Mouse (Mus musculus) embryonic facial prominence, embryonic 15.5 days (tissue): ENCODE data around the gene Aspg. TPM values are rescaled to one million over a fixed set of nuclear protein-coding genes. Genes with fewer than 3 reads are reported as not detected.

Source experiments
- ATAC-seq: fragments of 200-750 bp; cut with Nextera tagmentation; 2 replicates; pipeline ENCODE4 v1.8.0; 2017; ENCODE audit warnings: low read depth, moderate TSS enrichment; ENCODE audit not compliant: insufficient number of reproducible peaks, low FRiP score, low TSS enrichment
- H3K27ac ChIP-seq: fragments of 300-500 bp; sonication (generic); replicated peaks from 2 replicates; pipeline ENCODE4 v1.5.1; 2015; ENCODE audit warnings: mild to moderate bottlenecking, inconsistent platforms
- H3K27me3 ChIP-seq: fragments of 300-500 bp; sonication (generic); 2 replicates; pipeline ENCODE4 v1.6.1; 2015; ENCODE audit warnings: inconsistent platforms
- H3K36me3 ChIP-seq: fragments of 300-500 bp; sonication (generic); 2 replicates; pipeline ENCODE4 v1.6.1; 2015; ENCODE audit warnings: mild to moderate bottlenecking, inconsistent platforms
- H3K4me1 ChIP-seq: fragments of 300-500 bp; sonication (generic); 2 replicates; pipeline ENCODE4 v1.6.1; 2015; ENCODE audit warnings: inconsistent platforms
- H3K4me2 ChIP-seq: fragments of 300-500 bp; sonication (generic); replicated peaks from 2 replicates; pipeline ENCODE4 v1.6.1; 2015; ENCODE audit warnings: mild to moderate bottlenecking, inconsistent platforms
- H3K4me3 ChIP-seq: fragments of 300-500 bp; sonication (generic); replicated peaks from 2 replicates; pipeline ENCODE4 v1.5.1; 2015; ENCODE audit warnings: mild to moderate bottlenecking, inconsistent platforms
- H3K9ac ChIP-seq: fragments of 300-500 bp; sonication (generic); 2 replicates; pipeline ENCODE4 v1.6.1; 2015; ENCODE audit warnings: inconsistent platforms
- H3K9me3 ChIP-seq: fragments of 300-500 bp; sonication (generic); replicated peaks from 2 replicates; pipeline ENCODE4 v1.6.1; 2016; ENCODE audit warnings: inconsistent platforms
- WGBS: fragments of 180-500 bp; shearing (Covaris S2); methylation state at CpG from one replicate; pipeline ENCODE4 v1.1.7; 2015; 5-methylcytosine and 5-hydroxymethylcytosine counted together
- polyA plus RNA-seq: library from polyadenylated mRNA; unstranded; fragments of >200 nt; fragmentation: Nextera tagmentation; extraction: Ambion mirVana; gene quantifications from 2 replicates; pipeline ENCODE4 v1.2.1, GENCODE M21; 2015

Gene Aspg
- polyA plus RNA-seq, 1 experiment from 2014 or later = 6.2 TPM

DNA sequence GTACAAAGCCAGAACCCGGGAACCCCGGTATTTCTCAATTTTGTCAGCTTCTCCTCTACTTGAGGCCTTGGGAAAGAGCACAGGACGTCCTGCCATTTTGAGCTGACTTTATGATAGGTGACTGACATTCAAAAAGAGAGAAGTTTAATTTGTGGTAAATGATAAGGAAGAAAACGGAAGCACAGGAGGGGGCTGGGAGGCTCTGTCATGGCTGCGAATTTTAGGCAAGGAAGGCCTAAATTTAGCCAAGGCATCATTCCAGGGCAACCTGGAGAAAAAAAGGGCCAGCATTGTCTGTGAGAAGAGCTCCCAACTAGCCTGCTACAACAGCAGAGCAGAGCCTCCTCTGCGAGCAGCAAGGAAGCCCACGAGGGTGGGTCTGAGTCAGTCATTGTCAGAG is 34.3 kb downstream of the Aspg start:
- peaks cover 25% of the 10 kb centered on the region for H3K4me1 ChIP-seq
- H3K27me3 ChIP-seq = peaks cover 38% of the 10 kb centered on the region
- ATAC-seq = no peak
- no peaks in the 10 kb centered on the region for H3K9me3 ChIP-seq
- H3K36me3 ChIP-seq = no peaks in the 10 kb centered on the region
- H3K9ac ChIP-seq = no peak overlapping the region
- H3K27ac ChIP-seq = no peak overlapping the region
- no peak overlapping the region for H3K4me3 ChIP-seq
- WGBS = 60% methylated on average over 7 of the region's 7 CpGs
- H3K4me2 ChIP-seq = no peak overlapping the region

DNA sequence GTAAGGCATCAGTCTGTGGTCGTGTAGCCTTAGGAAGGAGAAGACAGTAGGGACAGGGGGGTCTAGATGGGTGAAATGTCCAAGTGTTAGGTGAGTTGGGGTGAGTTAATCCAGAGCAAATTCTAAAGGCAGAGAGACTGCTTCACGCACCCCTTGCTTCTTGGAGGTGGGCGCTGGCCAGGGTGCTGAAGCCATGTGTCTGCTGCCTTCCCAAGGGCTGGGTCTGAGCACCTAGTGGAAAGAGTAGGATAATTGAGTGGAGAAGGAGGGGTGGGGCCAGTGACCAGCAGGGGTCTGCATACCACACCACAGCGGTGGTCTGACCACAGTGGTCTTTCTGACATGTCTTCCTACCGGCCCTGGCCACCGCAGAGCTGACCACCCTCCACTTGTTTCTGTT is 34.8 kb downstream of the Aspg start:
- Histone ChIP-seq H3K4me2 (no peak overlapping the region), H3K4me1 (peaks cover 30% of the 10 kb centered on the region), H3K36me3 (no peaks in the 10 kb centered on the region), H3K9ac (no peak overlapping the region), H3K9me3 (no peaks in the 10 kb centered on the region), H3K27ac (no peak overlapping the region), H3K4me3 (no peak overlapping the region), H3K27me3 (peaks cover 38% of the 10 kb centered on the region)
- ATAC-seq = no peak
- WGBS = 3% methylated on average over 6 of the region's 6 CpGs

DNA sequence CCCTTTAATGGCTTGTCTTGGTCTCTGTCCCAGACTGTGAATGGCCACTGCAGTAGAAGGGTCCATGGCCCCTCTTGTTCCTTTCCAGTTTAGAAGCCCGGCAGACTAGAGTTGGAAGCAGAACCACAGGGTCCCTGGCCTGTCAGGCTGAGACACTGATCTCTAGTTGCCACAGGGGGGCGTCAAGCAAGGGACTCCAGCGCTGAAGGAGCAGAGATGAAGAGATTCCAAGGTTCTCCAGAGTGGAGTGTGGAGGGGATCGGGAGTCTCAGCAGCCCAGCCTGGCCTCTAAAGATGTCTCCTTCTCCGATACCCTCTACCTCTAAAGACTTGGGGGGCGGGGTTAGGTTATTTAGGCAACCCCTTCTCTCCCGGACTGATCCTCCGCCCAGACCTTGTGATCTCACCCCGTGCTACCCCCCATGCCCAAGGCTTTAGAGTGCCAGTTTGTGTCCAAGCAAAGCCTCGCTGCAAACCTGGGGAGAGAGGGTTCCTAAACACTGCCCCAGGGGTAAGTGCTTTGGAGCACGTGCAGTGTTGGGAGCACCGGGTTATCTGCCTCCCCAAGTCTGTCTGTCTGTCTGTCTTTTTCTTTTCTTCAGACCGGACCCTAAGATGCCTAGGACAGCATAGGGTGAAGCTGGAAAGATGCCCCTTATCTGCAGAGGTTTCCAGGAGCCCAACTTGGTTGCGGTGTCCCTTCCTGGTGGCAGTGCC is 36.8 kb downstream of the Aspg start:
- Histone ChIP-seq H3K27ac (no peak overlapping the region), H3K9ac (no peak overlapping the region), H3K4me1 (peaks cover 50% of the 10 kb centered on the region), H3K36me3 (no peaks in the 10 kb centered on the region), H3K4me3 (peak overlapping the region; percentile 68), H3K4me2 (peak overlapping the region; percentile 92), H3K9me3 (no peaks in the 10 kb centered on the region), H3K27me3 (peaks cover 38% of the 10 kb centered on the region)
- ATAC-seq = no peak
- WGBS = 4% methylated on average over 14 of the region's 14 CpGs

DNA sequence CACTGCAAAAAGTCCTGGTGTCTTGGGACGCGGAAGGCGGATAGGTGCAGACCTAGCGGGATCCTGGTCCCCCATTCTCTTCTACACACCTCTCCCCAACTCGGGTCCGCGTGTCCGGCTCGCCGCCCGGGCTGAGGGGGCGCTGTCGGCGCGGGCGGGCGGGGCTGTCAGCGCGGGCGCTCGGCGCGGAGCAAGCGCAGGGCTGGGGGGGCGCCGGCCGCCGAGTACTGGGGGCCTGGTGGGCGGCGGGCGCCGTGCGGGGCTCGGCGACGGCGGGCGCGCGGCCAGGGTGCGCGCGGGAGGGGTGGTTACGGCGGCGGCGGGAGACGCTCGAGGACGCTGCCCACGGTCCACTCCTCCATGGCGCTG is 37.3 kb downstream of the Aspg start:
- Histone ChIP-seq H3K9ac (no peak overlapping the region), H3K9me3 (no peaks in the 10 kb centered on the region), H3K4me2 (peak overlapping the region; percentile 92), H3K4me1 (peaks cover 55% of the 10 kb centered on the region), H3K27ac (no peak overlapping the region), H3K4me3 (peak overlapping the region; percentile 68), H3K36me3 (no peaks in the 10 kb centered on the region), H3K27me3 (peaks cover 38% of the 10 kb centered on the region)
- no peak for ATAC-seq
- WGBS = under 1% methylated on average over 42 of the region's 52 CpGs

DNA sequence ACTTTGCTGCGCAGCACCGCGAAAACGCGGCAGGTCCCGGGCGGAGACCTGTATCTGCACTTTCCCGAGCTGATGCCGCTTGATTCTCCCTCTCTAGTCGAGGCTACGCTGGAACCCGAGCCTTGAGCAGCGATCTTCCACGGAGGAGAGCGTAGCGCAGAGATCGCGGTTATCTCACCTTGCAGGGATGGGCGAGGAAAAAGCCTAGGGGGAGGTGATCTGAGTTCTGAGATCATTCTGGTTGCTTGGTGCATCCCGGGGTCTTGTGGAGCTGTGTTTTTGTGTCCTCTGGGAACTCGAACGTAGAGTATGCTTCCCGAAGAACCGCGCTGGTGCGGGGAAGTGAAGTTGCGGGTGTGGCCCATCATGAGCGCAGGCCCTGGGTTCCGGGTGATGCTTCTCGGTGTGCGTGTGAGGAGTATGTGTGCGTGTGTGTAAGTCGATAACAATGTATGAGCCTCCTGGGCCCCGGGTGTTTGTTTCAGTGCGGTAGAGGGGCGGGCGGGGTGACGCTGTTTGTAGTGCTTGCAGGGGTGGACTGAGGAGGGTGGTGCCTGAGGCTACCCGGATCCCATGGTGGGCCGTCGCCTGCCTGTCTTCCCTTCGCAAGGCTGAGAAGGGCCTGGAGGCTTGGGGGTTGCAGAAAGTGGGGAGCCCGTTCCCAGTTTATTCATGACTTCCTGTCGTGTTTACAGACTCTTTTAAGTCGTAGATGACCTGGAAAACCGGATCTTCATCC is 38.1 kb downstream of the Aspg start:
- H3K9ac ChIP-seq = no peak overlapping the region
- no peaks in the 10 kb centered on the region for H3K36me3 ChIP-seq
- no peak overlapping the region for H3K27ac ChIP-seq
- H3K4me2 ChIP-seq = peak overlapping the region; percentile 92
- peaks cover 38% of the 10 kb centered on the region for H3K27me3 ChIP-seq
- no peak for ATAC-seq
- peaks cover 62% of the 10 kb centered on the region for H3K4me1 ChIP-seq
- WGBS = 1% methylated on average over 46 of the region's 46 CpGs
- no peaks in the 10 kb centered on the region for H3K9me3 ChIP-seq
- H3K4me3 ChIP-seq = peak overlapping the region; percentile 68

DNA sequence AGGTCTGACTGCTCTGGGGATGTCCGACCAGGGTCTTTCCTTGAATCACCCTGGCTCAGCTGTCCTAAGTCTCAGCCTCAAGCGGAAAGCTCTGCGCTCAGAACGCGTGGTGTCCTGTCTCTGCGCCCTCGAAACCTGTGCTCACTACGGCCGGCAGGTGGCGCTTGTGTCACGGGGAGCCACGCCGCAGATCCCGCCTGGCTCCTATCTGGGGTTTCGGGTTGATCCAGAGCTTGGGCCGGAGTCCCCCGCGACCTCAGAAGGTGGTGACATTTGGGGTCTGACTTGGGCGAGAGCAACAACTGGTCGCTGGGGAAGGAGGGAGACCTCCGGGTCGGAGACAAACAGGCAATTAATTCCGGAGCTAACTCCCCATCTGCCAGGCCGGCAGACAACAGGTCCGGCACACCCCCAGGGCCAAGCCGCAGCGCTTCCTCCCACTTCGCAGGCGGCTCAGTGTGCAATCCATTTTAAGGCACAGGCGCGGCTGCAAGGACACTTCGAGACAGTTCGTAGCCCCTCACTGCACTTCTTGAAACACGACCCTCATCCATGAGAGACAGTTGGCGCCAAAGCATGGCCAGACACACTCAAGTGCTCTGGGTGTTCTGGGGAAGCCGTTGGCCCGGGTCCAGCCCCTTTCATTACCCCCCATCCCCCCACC is 38.9 kb downstream of the Aspg start:
- Histone ChIP-seq H3K4me3 (peak overlapping the region; percentile 68), H3K4me2 (peak overlapping the region; percentile 92), H3K36me3 (no peaks in the 10 kb centered on the region), H3K9me3 (no peaks in the 10 kb centered on the region), H3K27me3 (peaks cover 38% of the 10 kb centered on the region), H3K4me1 (peaks cover 70% of the 10 kb centered on the region), H3K9ac (no peak overlapping the region), H3K27ac (peak overlapping the region; percentile 87)
- WGBS = under 1% methylated on average over 37 of the region's 37 CpGs
- peak; percentile 31; the same call in 1 of the 2 replicates for ATAC-seq

DNA sequence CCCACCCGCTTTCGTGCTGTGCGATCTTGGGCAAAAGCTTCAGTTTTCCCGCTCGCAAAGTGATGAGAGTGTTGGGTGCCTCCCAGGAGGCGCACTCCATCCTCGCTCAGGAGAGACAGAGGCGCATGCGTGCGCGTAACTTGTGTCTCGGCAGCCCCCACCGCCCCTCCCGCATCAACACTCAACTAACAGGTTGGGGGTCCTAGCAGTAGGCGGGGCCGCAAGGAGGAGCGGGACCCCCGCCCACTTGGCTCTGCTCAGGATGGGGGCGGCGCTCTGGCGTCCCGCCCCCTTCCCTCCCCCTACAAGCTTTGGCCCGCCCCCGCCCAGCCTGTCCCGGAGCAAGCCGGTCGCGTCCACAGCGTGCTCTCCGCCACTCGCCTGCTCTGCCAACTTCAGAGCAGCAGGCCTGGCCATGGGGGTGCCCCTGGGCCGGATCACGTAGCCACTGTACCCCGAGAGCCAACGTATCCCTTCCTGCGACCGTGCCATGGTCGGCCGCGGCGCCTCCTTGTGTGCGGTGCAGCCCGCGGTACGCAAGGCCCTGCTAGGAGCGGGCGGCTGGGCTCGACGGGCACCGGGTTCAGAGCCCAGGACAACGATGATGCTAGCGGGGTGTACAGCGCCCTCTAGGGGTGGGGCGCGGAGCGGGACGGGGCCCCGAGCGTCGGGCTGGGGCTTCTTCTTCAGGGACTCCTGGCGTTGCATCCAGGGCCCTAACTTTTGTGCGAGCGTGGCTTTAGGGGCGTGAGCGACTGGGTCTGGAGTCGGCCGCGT is 39.6 kb downstream of the Aspg start, which contains the start of gene Kif26a:
Gene Kif26a (plus strand): TSS at position 334 of the 777 bp plus-strand sequence.
- under 1% methylated on average over 61 of the region's 68 CpGs for WGBS
- no peaks in the 10 kb centered on the region for H3K36me3 ChIP-seq
- no peaks in the 10 kb centered on the region for H3K9me3 ChIP-seq
- H3K4me1 ChIP-seq = peaks cover 77% of the 10 kb centered on the region
- peak within 1 kb of the TSS; percentile 92 for H3K4me2 ChIP-seq
- peak within 1 kb of the TSS; percentile 87 for H3K27ac ChIP-seq
- H3K9ac ChIP-seq = peak within 1 kb of the TSS; percentile 60
- ATAC-seq = peak; percentile 77
- H3K4me3 ChIP-seq = peak within 1 kb of the TSS; percentile 68
- peaks cover 38% of the 10 kb centered on the region for H3K27me3 ChIP-seq

DNA sequence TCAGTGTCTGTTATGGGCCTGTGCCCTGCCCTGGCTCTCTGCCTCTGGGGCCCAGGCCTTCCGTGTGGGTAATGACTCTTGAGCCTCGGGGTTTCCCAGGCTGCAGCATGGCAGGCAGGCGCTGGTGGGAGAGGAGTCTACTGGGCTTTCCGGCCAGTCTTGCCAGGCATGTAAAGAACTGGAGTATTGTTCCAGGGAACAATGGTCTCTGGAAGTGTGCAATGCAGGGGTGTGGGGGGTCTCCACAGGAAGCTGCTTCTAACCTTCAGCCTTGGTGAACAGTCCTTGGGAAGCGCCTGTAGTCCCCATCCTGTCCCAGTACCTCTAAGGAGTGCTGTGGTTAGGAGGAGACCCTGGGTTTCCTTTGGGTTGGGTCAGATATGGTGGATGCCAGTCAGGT is 40.9 kb downstream of the Aspg start:
- ATAC-seq = no peak
- WGBS = 21% methylated on average over 5 of the region's 5 CpGs
- Histone ChIP-seq H3K9me3 (no peaks in the 10 kb centered on the region), H3K4me2 (peak overlapping the region; percentile 92), H3K27me3 (peaks cover 28% of the 10 kb centered on the region), H3K27ac (peak overlapping the region; percentile 87; the same call in 1 of the 2 replicates), H3K36me3 (no peaks in the 10 kb centered on the region), H3K4me3 (peak overlapping the region; percentile 68), H3K9ac (peak overlapping the region; percentile 60), H3K4me1 (peaks cover 90% of the 10 kb centered on the region)

DNA sequence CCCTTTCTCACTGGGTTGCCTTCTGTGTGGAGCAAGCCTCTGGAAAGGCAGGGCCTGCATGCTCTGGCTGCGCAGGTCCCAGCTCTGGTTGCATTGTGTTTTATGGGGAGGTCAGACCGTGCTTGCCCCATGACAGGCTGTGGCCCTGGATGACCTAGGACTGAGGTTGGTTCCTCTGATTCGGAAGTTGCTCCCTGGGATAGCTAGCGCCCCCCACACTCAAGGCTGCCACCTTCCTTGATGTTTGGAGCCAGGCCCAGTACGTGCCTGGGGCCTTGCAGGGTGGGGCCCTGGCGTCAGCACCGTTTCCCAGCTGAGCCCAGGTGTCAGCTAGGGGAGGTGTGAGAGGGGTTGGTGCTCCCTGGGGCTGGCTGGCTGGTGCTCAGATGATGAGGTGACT is 43.5 kb downstream of the Aspg start:
- H3K4me3 ChIP-seq = no peak overlapping the region
- peaks cover 95% of the 10 kb centered on the region for H3K4me1 ChIP-seq
- H3K36me3 ChIP-seq = no peaks in the 10 kb centered on the region
- H3K27me3 ChIP-seq = peaks cover 1% of the 10 kb centered on the region
- peak overlapping the region; percentile 15; the same call in 1 of the 2 replicates for H3K4me2 ChIP-seq
- WGBS = 44% methylated on average over 7 of the region's 7 CpGs
- no peaks in the 10 kb centered on the region for H3K9me3 ChIP-seq
- no peak overlapping the region for H3K9ac ChIP-seq
- peak overlapping the region; percentile 39; the same call in 1 of the 2 replicates for H3K27ac ChIP-seq
- ATAC-seq = no peak

DNA sequence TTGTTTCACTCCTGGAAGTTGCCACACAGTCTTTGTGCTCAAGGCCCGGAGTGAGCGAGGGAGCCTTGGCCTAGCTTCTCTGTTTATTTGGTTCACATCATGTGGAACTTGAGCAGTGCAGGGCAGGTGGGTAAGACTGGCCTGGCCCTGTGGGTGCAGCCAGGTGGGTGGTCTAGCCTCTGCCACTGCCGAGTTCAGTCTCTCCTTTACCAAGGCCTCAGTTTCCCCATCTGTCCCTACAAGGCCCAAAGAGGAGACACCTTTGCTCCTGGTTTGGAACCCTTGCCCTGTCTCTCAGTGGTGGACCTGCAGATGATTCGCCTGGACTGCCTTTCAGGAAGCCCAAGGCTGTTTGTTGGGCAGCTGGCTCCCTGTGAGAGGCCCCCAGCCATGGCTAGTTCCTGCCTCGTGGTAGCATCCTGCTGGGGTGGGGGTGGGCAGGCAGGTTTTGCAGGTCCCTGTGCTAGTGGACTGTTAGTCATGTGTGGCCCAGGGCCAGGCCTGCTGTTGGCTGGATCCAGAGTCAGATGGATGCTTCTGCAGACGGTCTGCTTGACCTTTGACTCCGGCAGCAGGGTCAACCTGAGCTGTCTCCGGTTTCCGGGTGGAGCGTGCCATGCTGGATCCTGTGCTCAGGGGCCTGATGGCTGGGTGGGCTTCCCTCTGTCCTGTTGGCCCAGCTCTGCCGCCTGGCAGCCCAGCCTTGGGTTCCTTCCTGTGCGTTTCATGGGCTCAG is 44.9 kb downstream of the Aspg start:
- Histone ChIP-seq H3K9me3 (no peaks in the 10 kb centered on the region), H3K4me3 (no peak overlapping the region), H3K9ac (no peak overlapping the region), H3K27ac (peak overlapping the region; percentile 48; the same call in 1 of the 2 replicates), H3K4me1 (peaks cover 93% of the 10 kb centered on the region), H3K4me2 (peak overlapping the region; percentile 15; the same call in 1 of the 2 replicates), H3K27me3 (no peaks in the 10 kb centered on the region), H3K36me3 (no peaks in the 10 kb centered on the region)
- 32% methylated on average over 12 of the region's 12 CpGs for WGBS
- ATAC-seq = no peak
